Mouse (Mus musculus): ENCODE data around the gene V1ra8. TPM values are rescaled to one million over a fixed set of nuclear protein-coding genes. Genes with fewer than 3 reads are reported as not detected.
"Not testable (repeated sequence)": the region's sequence is repeated elsewhere in the genome, so short reads cannot be mapped to it uniquely, and the experiment has no call there.

V1ra8 gene
- polyA plus RNA-seq (2014; fragmentation: Nextera tagmentation; extraction: Ambion mirVana), result not detected in 2 replicates

DNA sequence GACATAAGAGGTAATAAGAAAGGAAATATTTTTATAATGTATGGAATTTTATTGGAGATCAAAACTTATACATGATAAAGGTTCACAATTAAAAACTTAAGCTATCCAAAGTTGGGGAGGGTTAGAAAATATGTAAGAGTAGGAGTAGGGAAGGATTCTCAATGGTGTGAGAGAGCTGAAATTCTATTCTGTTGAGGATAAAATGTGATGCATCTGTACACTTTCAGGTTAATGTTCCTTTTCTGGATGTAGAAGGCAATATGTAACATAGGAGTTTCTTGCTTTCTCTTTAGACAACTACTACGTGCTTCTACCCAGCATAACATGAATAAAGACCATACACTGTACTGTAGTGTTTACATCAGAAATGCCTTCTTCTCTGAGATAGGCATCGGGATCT lies at the start of gene V1ra8:
V1ra8 (plus strand) TSS at position 301 of the 400 bp plus-strand sequence.
- H3K4me2 ChIP-seq; H3K9ac ChIP-seq (ENCODE audit: low read length); H3K9me3 ChIP-seq (ENCODE audit: control insufficient read depth, low read length); DNase-seq (ENCODE audit: low spot score, missing footprints); H3K4me3 ChIP-seq (ENCODE audit: low read depth, low read length); H3K27me3 ChIP-seq (ENCODE audit: control insufficient read depth, insufficient read depth, low read length); ATAC-seq (ENCODE audit: low FRiP score); H3K36me3 ChIP-seq (ENCODE audit: control insufficient read depth, insufficient read depth, low read length); H3K27ac ChIP-seq (ENCODE audit: low read depth, low read length); H3K4me1 ChIP-seq (ENCODE audit: control insufficient read depth, insufficient read depth, low read length): not testable (repeated sequence)
- 64% methylated on average over 1 of the region's 2 CpGs for WGBS

DNA sequence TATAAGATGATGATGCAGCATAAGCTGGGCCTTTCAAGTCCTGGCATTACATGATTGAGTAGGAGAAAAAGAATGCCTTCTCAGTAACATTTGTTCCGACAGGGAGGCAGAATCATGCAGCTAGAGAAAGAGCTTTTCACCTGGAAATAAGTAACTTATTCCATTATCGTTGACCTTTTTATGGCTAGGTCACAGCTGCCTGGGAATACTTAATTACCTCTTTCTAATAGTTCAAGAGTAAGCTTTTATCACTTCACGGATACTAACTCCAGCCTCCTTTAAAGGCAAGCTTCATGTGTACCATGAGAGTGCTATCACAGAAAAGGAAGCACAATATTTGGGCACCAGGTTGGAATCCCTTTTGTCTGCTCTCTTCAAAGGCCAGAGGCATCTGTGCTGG lies 42.5 kb upstream of the V1ra8 start:
- no peak for ATAC-seq (ENCODE audit: low FRiP score)
- WGBS, result 86% methylated on average over 3 of the region's 3 CpGs
- no peak overlapping the region for H3K27ac ChIP-seq (ENCODE audit: low read depth, low read length)
- H3K9ac ChIP-seq (ENCODE audit: low read length), result no peak overlapping the region
- DNase-seq (ENCODE audit: low spot score, missing footprints), result no peak
- no peaks in the 10 kb centered on the region for H3K4me1 ChIP-seq (ENCODE audit: control insufficient read depth, insufficient read depth, low read length)
- H3K36me3 ChIP-seq (ENCODE audit: control insufficient read depth, insufficient read depth, low read length), result no peaks in the 10 kb centered on the region
- no peaks in the 10 kb centered on the region for H3K27me3 ChIP-seq (ENCODE audit: control insufficient read depth, insufficient read depth, low read length)
- no peak overlapping the region for H3K4me3 ChIP-seq (ENCODE audit: low read depth, low read length)
- no peak overlapping the region for H3K4me2 ChIP-seq
- H3K9me3 ChIP-seq (ENCODE audit: control insufficient read depth, low read length), result peaks cover 3% of the 10 kb centered on the region; the same call in 1 of the 2 replicates

DNA sequence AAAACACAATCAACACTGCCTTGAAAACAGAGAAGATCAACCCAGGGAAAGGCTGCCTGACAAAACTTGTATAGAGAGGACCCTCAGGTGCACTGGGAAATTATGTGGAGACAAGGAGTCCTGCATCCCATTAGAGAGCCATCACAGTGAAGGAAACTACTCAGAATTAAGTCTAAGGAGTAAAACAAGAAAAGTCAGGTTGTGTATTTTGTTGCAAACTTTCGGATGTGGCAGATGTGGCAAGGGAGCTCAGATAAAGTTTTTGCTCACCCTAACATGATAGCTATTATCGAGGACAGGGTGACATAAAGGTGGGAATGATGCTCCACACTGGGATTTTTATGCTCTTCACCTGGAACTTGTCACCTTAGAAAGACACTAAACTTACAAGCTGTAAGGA lies 28.1 kb upstream of the V1ra8 start, which contains the start of gene Vmn1r52:
Vmn1r52 (plus strand) TSS at position 301 of the 400 bp plus-strand sequence.
- Histone ChIP-seq H3K4me1 (ENCODE audit: control insufficient read depth, insufficient read depth, low read length) (no peaks in the 10 kb centered on the region), H3K27me3 (ENCODE audit: control insufficient read depth, insufficient read depth, low read length) (no peaks in the 10 kb centered on the region), H3K9me3 (ENCODE audit: control insufficient read depth, low read length) (no peaks in the 10 kb centered on the region), H3K9ac (ENCODE audit: low read length) (no peak within 1 kb of the TSS), H3K4me3 (ENCODE audit: low read depth, low read length) (no peak within 1 kb of the TSS), H3K4me2 (no peak within 1 kb of the TSS), H3K36me3 (ENCODE audit: control insufficient read depth, insufficient read depth, low read length) (no peaks in the 10 kb centered on the region), H3K27ac (ENCODE audit: low read depth, low read length) (no peak within 1 kb of the TSS)
- ATAC-seq (ENCODE audit: low FRiP score) (no peak), DNase-seq (ENCODE audit: low spot score, missing footprints) (no peak)
- WGBS, result 73% methylated on average over 2 of the region's 2 CpGs

DNA sequence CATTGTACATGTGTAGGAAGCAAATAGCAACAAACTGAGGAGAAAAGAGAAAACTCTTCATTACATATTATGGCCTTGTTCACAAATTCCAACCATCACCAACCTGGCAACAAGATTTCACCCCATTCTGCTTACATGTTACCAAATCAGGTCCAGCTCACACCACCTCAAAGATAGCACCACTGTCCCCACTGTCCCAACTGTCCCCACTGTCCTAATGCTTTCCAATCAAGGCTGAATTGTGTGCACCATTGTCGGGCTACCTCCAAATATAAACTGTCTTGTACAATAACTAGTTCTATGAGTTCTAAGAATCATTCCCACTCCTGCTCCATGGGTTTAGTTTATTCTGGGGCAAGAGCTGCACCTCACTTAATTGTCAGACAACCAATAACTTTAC lies 21.7 kb downstream of the V1ra8 start, which contains the start of gene Vmn1r53:
Vmn1r53 (minus strand) TSS at position 101 of the 400 bp plus-strand sequence.
- H3K4me1 ChIP-seq (ENCODE audit: control insufficient read depth, insufficient read depth, low read length), result no peaks in the 10 kb centered on the region
- H3K9me3 ChIP-seq (ENCODE audit: control insufficient read depth, low read length), result no peaks in the 10 kb centered on the region; the same call in 1 of the 2 replicates
- no peak within 1 kb of the TSS for H3K4me2 ChIP-seq
- H3K27ac ChIP-seq (ENCODE audit: low read depth, low read length), result no peak within 1 kb of the TSS
- ATAC-seq (ENCODE audit: low FRiP score), result no peak
- no peaks in the 10 kb centered on the region for H3K27me3 ChIP-seq (ENCODE audit: control insufficient read depth, insufficient read depth, low read length)
- no peaks in the 10 kb centered on the region for H3K36me3 ChIP-seq (ENCODE audit: control insufficient read depth, insufficient read depth, low read length)
- WGBS, result 79% methylated on average over 1 of the region's 1 CpGs
- no peak within 1 kb of the TSS for H3K9ac ChIP-seq (ENCODE audit: low read length)
- DNase-seq (ENCODE audit: low spot score, missing footprints), result no peak
- H3K4me3 ChIP-seq (ENCODE audit: low read depth, low read length), result no peak within 1 kb of the TSS

DNA sequence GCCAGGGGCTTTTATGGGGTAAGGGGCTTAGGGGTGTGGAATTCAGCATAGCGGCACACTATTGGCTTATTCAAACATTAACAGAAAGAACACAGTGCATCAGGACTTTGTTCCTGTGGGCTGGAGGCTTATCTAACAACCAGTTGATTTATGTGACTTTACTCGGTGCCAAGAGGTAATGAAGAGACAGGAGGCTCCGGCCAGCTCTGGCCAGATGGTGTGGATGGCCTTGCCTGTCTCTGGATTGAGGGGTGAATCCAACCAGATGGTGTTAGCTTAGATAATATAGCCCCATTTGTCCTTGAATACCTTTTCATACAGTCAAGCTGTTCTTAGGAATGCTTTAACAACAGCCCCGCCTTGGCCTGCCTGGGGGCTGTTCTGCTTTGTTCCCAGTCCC lies 29.5 kb downstream of the V1ra8 start:
- not testable (repeated sequence) for H3K27me3 ChIP-seq (ENCODE audit: control insufficient read depth, insufficient read depth, low read length); H3K9me3 ChIP-seq (ENCODE audit: control insufficient read depth, low read length); ATAC-seq (ENCODE audit: low FRiP score); H3K4me3 ChIP-seq (ENCODE audit: low read depth, low read length); H3K36me3 ChIP-seq (ENCODE audit: control insufficient read depth, insufficient read depth, low read length); DNase-seq (ENCODE audit: low spot score, missing footprints); H3K4me1 ChIP-seq (ENCODE audit: control insufficient read depth, insufficient read depth, low read length); H3K27ac ChIP-seq (ENCODE audit: low read depth, low read length); H3K4me2 ChIP-seq; H3K9ac ChIP-seq (ENCODE audit: low read length)
- WGBS, result 88% methylated on average over 4 of the region's 4 CpGs

DNA sequence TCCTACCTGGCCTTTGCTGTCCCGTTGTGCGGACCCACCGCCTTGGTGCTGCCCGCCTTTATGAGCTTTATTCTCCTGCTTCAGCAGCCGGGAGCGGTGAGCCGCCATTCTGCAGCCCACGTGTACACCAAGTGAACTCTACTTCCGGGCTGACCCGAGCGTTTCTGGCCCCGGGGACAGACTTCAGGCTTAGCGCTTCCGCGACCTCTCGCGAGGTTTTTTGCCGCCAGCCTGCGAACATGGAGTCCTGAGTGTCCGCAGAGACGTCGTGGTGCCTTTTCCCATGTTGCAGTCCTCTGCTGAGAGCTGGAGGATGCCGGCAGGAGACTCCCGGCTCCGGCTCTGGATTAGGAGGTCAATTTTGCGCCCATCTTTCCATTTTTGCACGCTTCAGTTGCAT lies 30.1 kb downstream of the V1ra8 start:
- no peak overlapping the region for H3K9ac ChIP-seq (ENCODE audit: low read length)
- ATAC-seq (ENCODE audit: low FRiP score) (no peak), DNase-seq (ENCODE audit: low spot score, missing footprints) (no peak)
- no peaks in the 10 kb centered on the region for H3K36me3 ChIP-seq (ENCODE audit: control insufficient read depth, insufficient read depth, low read length)
- H3K27me3 ChIP-seq (ENCODE audit: control insufficient read depth, insufficient read depth, low read length), result no peaks in the 10 kb centered on the region
- H3K27ac ChIP-seq (ENCODE audit: low read depth, low read length), result no peak overlapping the region
- no peaks in the 10 kb centered on the region for H3K4me1 ChIP-seq (ENCODE audit: control insufficient read depth, insufficient read depth, low read length)
- peaks cover 3% of the 10 kb centered on the region; the same call in 1 of the 2 replicates for H3K9me3 ChIP-seq (ENCODE audit: control insufficient read depth, low read length)
- no peak overlapping the region for H3K4me2 ChIP-seq
- WGBS, result 65% methylated on average over 27 of the region's 27 CpGs
- H3K4me3 ChIP-seq (ENCODE audit: low read depth, low read length), result no peak overlapping the region

DNA sequence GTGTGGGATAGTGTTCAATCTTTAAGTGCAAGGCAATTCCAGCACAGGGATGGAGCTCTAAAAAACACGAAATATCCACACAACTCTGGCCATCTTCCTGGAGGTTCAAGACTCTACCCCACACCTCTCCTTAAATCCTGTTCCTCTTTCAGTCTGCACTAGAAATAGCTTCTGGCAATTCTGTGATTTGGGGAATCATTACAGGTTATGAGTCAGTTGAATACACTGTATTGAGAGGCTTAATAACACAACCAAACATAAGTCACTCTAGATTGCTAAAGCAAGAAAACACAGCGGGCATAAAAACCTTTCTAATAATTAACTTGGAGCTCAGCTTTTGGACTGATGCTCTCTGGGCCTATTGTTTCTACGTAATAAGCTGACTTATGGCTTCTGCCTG lies 41.4 kb downstream of the V1ra8 start:
- no peaks in the 10 kb centered on the region for H3K36me3 ChIP-seq (ENCODE audit: control insufficient read depth, insufficient read depth, low read length)
- H3K27me3 ChIP-seq (ENCODE audit: control insufficient read depth, insufficient read depth, low read length), result no peaks in the 10 kb centered on the region
- no peak overlapping the region for H3K4me2 ChIP-seq
- H3K27ac ChIP-seq (ENCODE audit: low read depth, low read length), result no peak overlapping the region
- H3K4me3 ChIP-seq (ENCODE audit: low read depth, low read length), result no peak overlapping the region
- H3K4me1 ChIP-seq (ENCODE audit: control insufficient read depth, insufficient read depth, low read length), result no peaks in the 10 kb centered on the region
- no peak for DNase-seq (ENCODE audit: low spot score, missing footprints)
- 81% methylated on average over 3 of the region's 3 CpGs for WGBS
- no peak overlapping the region for H3K9ac ChIP-seq (ENCODE audit: low read length)
- no peak for ATAC-seq (ENCODE audit: low FRiP score)
- H3K9me3 ChIP-seq (ENCODE audit: control insufficient read depth, low read length), result no peaks in the 10 kb centered on the region

DNA sequence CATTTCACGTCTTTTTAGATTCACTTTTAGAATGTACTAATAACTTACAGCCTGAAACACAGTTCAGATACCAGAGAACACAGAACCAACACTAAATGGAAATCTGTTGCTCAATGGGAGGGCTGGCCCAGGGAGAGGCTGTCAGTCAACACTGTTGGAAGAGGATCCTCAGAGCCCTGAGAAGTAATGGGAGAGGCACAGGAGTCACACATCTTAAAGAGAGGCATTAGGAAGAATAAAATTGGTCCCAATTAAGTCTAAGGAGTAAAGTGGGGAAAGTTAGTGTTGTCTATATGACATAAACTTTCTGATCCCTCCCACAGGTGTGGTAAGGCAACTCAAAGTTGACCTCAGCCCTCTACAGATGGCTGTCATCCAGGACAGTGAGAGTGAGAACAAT lies 43.4 kb downstream of the V1ra8 start, which contains the start of gene Vmn1r54:
Vmn1r54 (plus strand) TSS at position 301 of the 400 bp plus-strand sequence.
- H3K27ac ChIP-seq (ENCODE audit: low read depth, low read length), result no peak within 1 kb of the TSS
- H3K4me3 ChIP-seq (ENCODE audit: low read depth, low read length), result no peak within 1 kb of the TSS
- H3K9ac ChIP-seq (ENCODE audit: low read length), result no peak within 1 kb of the TSS
- no peaks in the 10 kb centered on the region for H3K27me3 ChIP-seq (ENCODE audit: control insufficient read depth, insufficient read depth, low read length)
- 83% methylated on average over 1 of the region's 1 CpGs for WGBS
- H3K9me3 ChIP-seq (ENCODE audit: control insufficient read depth, low read length), result no peaks in the 10 kb centered on the region
- H3K4me2 ChIP-seq, result no peak within 1 kb of the TSS
- no peaks in the 10 kb centered on the region for H3K36me3 ChIP-seq (ENCODE audit: control insufficient read depth, insufficient read depth, low read length)
- H3K4me1 ChIP-seq (ENCODE audit: control insufficient read depth, insufficient read depth, low read length), result no peaks in the 10 kb centered on the region
- DNase-seq (ENCODE audit: low spot score, missing footprints) (no peak), ATAC-seq (ENCODE audit: low FRiP score) (no peak)

All from midbrain, embryonic 11.5 days (tissue).